Mouse (Mus musculus): ENCODE measurements around the gene Stub1. TPM values are rescaled to one million over a fixed set of nuclear protein-coding genes. Genes with fewer than 3 reads are reported as not detected.

Stub1 gene
- polyA plus RNA-seq, 1 experiment, result 246 TPM

GRCm38 (mm10) chr17:25832436-25833290 lies 541 bp downstream of the Stub1 start:
- H3K4me3 ChIP-seq (ENCODE audit: insufficient read depth, poor library complexity, severe bottlenecking), result peak overlapping the region; percentile 79
- no peaks in the 10 kb centered on the region for H3K27me3 ChIP-seq (ENCODE audit: control insufficient read depth, insufficient read depth, insufficient read length)
- TF ChIP-seq MYOG (IDR thresholded peaks at IDR 0.05; ENCODE audit: control insufficient read depth, extremely low read depth, insufficient read length), result no peak
- no peak for TF ChIP-seq MYOD1 (IDR thresholded peaks at IDR 0.05; ENCODE audit: control insufficient read depth, insufficient read length, low read depth)
- TF ChIP-seq CTCF (IDR thresholded peaks at IDR 0.05; ENCODE audit: control insufficient read depth, insufficient read depth, insufficient read length), result no peak
- peak; percentile 44 for TF ChIP-seq MAX (IDR thresholded peaks at IDR 0.05)
- no peak for TF ChIP-seq FOSL1 (IDR thresholded peaks at IDR 0.05; ENCODE audit: insufficient read depth, low read length, poor library complexity, severe bottlenecking)
- TF ChIP-seq USF1 (IDR thresholded peaks at IDR 0.05; ENCODE audit: low read depth), result peak; percentile 94
- TF ChIP-seq CEBPB (IDR thresholded peaks at IDR 0.05; ENCODE audit: low read depth), result no peak
- H3ac ChIP-seq (ENCODE audit: control insufficient read depth, insufficient read length, low read depth), result peak overlapping the region; percentile 75
- peaks cover 51% of the 10 kb centered on the region for H3K79me2 ChIP-seq (ENCODE audit: control insufficient read depth, insufficient read depth)
- H3K36me3 ChIP-seq (ENCODE audit: control insufficient read depth, insufficient read depth), result peaks cover 27% of the 10 kb centered on the region
- peaks cover 27% of the 10 kb centered on the region for H3K79me3 ChIP-seq (ENCODE audit: low read depth)

DNA sequence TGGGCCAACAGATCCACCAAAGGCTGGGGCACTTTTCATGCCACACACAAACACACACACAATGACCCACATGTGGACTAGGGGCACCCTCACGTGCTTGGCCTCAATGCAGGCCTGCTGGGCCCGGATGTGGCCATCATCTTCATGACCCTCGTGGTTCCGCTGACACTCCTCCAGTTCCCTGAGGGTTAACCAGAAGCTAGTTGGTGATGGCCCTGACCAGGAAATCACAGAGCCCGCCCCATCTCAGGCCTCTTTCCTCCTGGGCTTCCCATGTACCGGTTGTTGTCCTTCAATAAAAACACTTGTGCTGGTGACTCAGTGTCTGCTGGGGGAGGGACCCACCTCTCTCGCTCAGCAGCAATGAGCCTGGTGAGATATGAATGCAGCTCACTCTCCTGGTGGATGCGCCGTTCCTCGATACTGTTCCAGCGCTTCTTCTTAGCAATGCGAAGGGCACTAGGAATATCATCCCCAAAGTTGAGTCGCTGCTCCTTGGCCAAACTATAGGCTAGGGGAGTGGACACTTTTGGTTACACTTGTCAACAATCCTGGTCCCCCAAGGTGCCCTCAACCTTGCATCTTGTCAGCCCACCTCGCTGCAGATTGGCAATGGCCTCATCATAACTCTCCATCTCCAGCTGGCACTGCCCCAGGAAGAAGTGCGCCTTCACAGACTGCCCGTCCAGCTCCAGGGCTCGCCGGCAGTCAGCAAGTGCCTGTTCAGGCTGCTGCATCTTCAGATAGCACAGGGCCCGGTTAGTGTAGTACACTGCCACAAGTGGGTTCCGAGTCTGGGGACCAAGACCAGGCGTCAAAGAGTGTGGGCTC lies 1.5 kb downstream of the Stub1 start:
- peaks cover 27% of the 10 kb centered on the region for H3K36me3 ChIP-seq (ENCODE audit: control insufficient read depth, insufficient read depth)
- peaks cover 27% of the 10 kb centered on the region for H3K79me3 ChIP-seq (ENCODE audit: low read depth)
- peak overlapping the region; percentile 79 for H3K4me3 ChIP-seq (ENCODE audit: insufficient read depth, poor library complexity, severe bottlenecking)

DNA sequence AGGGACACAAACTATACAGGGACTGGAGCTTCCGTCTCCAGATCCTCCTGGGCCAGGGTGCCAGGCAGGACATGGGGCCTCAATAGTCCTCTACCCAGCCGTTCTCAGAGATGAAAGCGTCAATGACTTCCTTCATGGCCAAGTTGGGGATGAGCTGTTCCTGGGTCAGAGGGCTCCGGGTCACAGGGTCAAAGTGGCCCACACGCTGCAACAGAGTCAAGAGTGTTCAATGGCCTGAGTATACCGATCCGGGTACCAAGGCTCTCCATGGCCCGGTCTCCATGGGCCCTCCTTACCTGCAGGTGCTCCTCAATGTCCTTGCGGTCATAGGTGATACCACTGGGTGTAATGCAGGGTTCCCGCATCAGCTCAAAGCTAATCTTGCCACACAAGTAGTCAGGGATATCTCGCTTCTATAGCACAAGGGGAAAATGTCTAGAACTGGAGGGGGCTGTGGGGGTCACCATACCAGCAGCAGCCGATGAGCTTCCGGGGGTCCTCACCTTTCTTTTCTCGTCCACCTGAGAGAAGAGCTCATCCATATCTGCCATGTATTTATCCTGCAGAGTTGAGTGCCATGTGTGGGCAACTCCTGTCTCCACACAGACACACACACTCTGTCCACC lies 2.3 kb downstream of the Stub1 start:
- peaks cover 27% of the 10 kb centered on the region for H3K79me3 ChIP-seq (ENCODE audit: low read depth)
- H3K36me3 ChIP-seq (ENCODE audit: control insufficient read depth, insufficient read depth), result peaks cover 27% of the 10 kb centered on the region
- TF ChIP-seq MYOD1 (IDR thresholded peaks at IDR 0.05; ENCODE audit: control insufficient read depth, insufficient read length, low read depth), result no peak
- TF ChIP-seq USF1 (IDR thresholded peaks at IDR 0.05; ENCODE audit: low read depth), result no peak
- TF ChIP-seq CTCF (IDR thresholded peaks at IDR 0.05; ENCODE audit: control insufficient read depth, insufficient read depth, insufficient read length), result no peak
- no peak for TF ChIP-seq MAX (IDR thresholded peaks at IDR 0.05)
- no peak for TF ChIP-seq FOSL1 (IDR thresholded peaks at IDR 0.05; ENCODE audit: insufficient read depth, low read length, poor library complexity, severe bottlenecking)
- no peak for TF ChIP-seq MYOG (IDR thresholded peaks at IDR 0.05; ENCODE audit: control insufficient read depth, extremely low read depth, insufficient read length)
- TF ChIP-seq CEBPB (IDR thresholded peaks at IDR 0.05; ENCODE audit: low read depth), result no peak
- no peak overlapping the region for H3ac ChIP-seq (ENCODE audit: control insufficient read depth, insufficient read length, low read depth)
- peaks cover 51% of the 10 kb centered on the region for H3K79me2 ChIP-seq (ENCODE audit: control insufficient read depth, insufficient read depth)
- no peaks in the 10 kb centered on the region for H3K27me3 ChIP-seq (ENCODE audit: control insufficient read depth, insufficient read depth, insufficient read length)
- no peak overlapping the region for H3K4me3 ChIP-seq (ENCODE audit: insufficient read depth, poor library complexity, severe bottlenecking)

More for the DNA sequence above, 1.5 kb downstream of the Stub1 start:
- Histone ChIP-seq H3ac (ENCODE audit: control insufficient read depth, insufficient read length, low read depth) (peak overlapping the region; percentile 75), H3K27me3 (ENCODE audit: control insufficient read depth, insufficient read depth, insufficient read length) (no peaks in the 10 kb centered on the region), H3K79me2 (ENCODE audit: control insufficient read depth, insufficient read depth) (peaks cover 51% of the 10 kb centered on the region)
- TF ChIP-seq CTCF (IDR thresholded peaks at IDR 0.05; ENCODE audit: control insufficient read depth, insufficient read depth, insufficient read length), result no peak
- TF ChIP-seq MAX (IDR thresholded peaks at IDR 0.05), result no peak
- no peak for TF ChIP-seq USF1 (IDR thresholded peaks at IDR 0.05; ENCODE audit: low read depth)
- TF ChIP-seq MYOG (IDR thresholded peaks at IDR 0.05; ENCODE audit: control insufficient read depth, extremely low read depth, insufficient read length), result no peak
- no peak for TF ChIP-seq FOSL1 (IDR thresholded peaks at IDR 0.05; ENCODE audit: insufficient read depth, low read length, poor library complexity, severe bottlenecking)
- no peak for TF ChIP-seq CEBPB (IDR thresholded peaks at IDR 0.05; ENCODE audit: low read depth)
- no peak for TF ChIP-seq MYOD1 (IDR thresholded peaks at IDR 0.05; ENCODE audit: control insufficient read depth, insufficient read length, low read depth)

- H3K36me3 ChIP-seq (ENCODE audit: control insufficient read depth, insufficient read depth), result peaks cover 27% of the 10 kb centered on the region
Measured at GRCm38 (mm10) chr17:25830200-25830753, 2.9 kb downstream of the Stub1 start.

DNA sequence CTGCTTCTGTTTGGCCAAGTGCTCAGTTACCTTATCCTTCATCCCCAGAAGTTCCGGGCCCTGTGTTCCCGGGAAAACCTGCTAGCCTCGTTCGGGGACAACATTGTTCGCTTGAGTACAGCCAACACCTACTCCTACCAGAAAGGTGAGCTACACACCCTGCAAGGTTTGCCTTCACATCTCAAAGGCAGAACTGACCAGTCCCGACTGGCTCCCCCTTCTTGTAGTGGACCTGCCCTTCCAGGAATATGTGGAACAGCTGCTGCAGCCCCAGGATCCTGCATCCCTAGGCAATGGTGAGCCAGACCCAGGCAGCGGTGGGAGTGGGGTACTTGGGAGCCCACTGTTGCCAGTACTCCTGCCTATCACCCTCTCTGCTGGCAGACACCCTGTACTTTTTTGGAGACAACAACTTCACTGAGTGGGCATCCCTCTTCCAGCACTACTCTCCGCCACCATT lies 3.6 kb downstream of the Stub1 start:
- no peaks in the 10 kb centered on the region for H3K27me3 ChIP-seq (ENCODE audit: control insufficient read depth, insufficient read depth, insufficient read length)
- H3ac ChIP-seq (ENCODE audit: control insufficient read depth, insufficient read length, low read depth), result peak overlapping the region; percentile 46
- no peak overlapping the region for H3K4me3 ChIP-seq (ENCODE audit: insufficient read depth, poor library complexity, severe bottlenecking)
- TF ChIP-seq USF1 (IDR thresholded peaks at IDR 0.05; ENCODE audit: low read depth) (no peak), CTCF (IDR thresholded peaks at IDR 0.05; ENCODE audit: control insufficient read depth, insufficient read depth, insufficient read length) (no peak), FOSL1 (IDR thresholded peaks at IDR 0.05; ENCODE audit: insufficient read depth, low read length, poor library complexity, severe bottlenecking) (no peak), MYOG (IDR thresholded peaks at IDR 0.05; ENCODE audit: control insufficient read depth, extremely low read depth, insufficient read length) (no peak), CEBPB (IDR thresholded peaks at IDR 0.05; ENCODE audit: low read depth) (no peak), MYOD1 (IDR thresholded peaks at IDR 0.05; ENCODE audit: control insufficient read depth, insufficient read length, low read depth) (no peak), MAX (IDR thresholded peaks at IDR 0.05) (no peak)
- H3K79me3 ChIP-seq (ENCODE audit: low read depth), result peaks cover 27% of the 10 kb centered on the region
- peaks cover 46% of the 10 kb centered on the region for H3K79me2 ChIP-seq (ENCODE audit: control insufficient read depth, insufficient read depth)
- peaks cover 24% of the 10 kb centered on the region for H3K36me3 ChIP-seq (ENCODE audit: control insufficient read depth, insufficient read depth)

More at GRCm38 (mm10) chr17:25830200-25830753, 2.9 kb downstream of the Stub1 start:
- TF ChIP-seq CTCF (IDR thresholded peaks at IDR 0.05; ENCODE audit: control insufficient read depth, insufficient read depth, insufficient read length), result no peak
- Histone ChIP-seq H3K4me3 (ENCODE audit: insufficient read depth, poor library complexity, severe bottlenecking) (no peak overlapping the region), H3K79me2 (ENCODE audit: control insufficient read depth, insufficient read depth) (peaks cover 48% of the 10 kb centered on the region), H3K79me3 (ENCODE audit: low read depth) (peaks cover 27% of the 10 kb centered on the region), H3K27me3 (ENCODE audit: control insufficient read depth, insufficient read depth, insufficient read length) (no peaks in the 10 kb centered on the region), H3ac (ENCODE audit: control insufficient read depth, insufficient read length, low read depth) (no peak overlapping the region)
